Mouse (Mus musculus) hindbrain, embryonic 11.5 days (tissue): Measurements from ENCODE around the gene Erf. TPM values are rescaled to one million over a fixed set of nuclear protein-coding genes. Genes with fewer than 3 reads are reported as not detected.

Source experiments
- ATAC-seq: fragments of 200-750 bp; cut with Nextera tagmentation; 2 replicates; pipeline ENCODE4 v1.8.0; 2017; ENCODE audit warnings: mild to moderate bottlenecking, moderate TSS enrichment, moderate library complexity; ENCODE audit not compliant: low FRiP score
- DNase-seq: peaks from one replicate; pipeline ENCODE4 v3.0.0-alpha.2; 2015; ENCODE audit warnings: low spot score
- H3K27ac ChIP-seq: fragments of 300-500 bp; sonication (generic); 2 replicates; pipeline ENCODE4 v1.5.1; 2014; ENCODE audit warnings: mild to moderate bottlenecking, low read depth, low read length
- H3K27me3 ChIP-seq: fragments of 300-500 bp; sonication (generic); 2 replicates; pipeline ENCODE4 v1.6.1; 2014; ENCODE audit warnings: mild to moderate bottlenecking, low read length, moderate library complexity, mixed read lengths; ENCODE audit not compliant: control insufficient read depth, insufficient read depth
- H3K36me3 ChIP-seq: fragments of 300-500 bp; sonication (generic); 2 replicates; pipeline ENCODE4 v1.6.1; 2014; ENCODE audit warnings: mild to moderate bottlenecking, low read length, moderate library complexity, mixed read lengths; ENCODE audit not compliant: control insufficient read depth, insufficient read depth
- H3K4me1 ChIP-seq: fragments of 300-500 bp; sonication (generic); replicated peaks from 2 replicates; pipeline ENCODE4 v1.6.1; 2014; ENCODE audit warnings: low read length, mixed read lengths; ENCODE audit not compliant: control insufficient read depth, insufficient read depth
- H3K4me2 ChIP-seq: fragments of 300-500 bp; sonication (generic); replicated peaks from 2 replicates; pipeline ENCODE4 v1.6.1; 2014; ENCODE audit warnings: mild to moderate bottlenecking, low read depth, low read length
- H3K4me3 ChIP-seq: fragments of 300-500 bp; sonication (generic); 2 replicates; pipeline ENCODE4 v1.5.1; 2014; ENCODE audit warnings: low read depth, low read length
- H3K9ac ChIP-seq: fragments of 300-500 bp; sonication (generic); 2 replicates; pipeline ENCODE4 v1.6.1; 2014; ENCODE audit warnings: low read depth, low read length
- H3K9me3 ChIP-seq: fragments of 300-500 bp; sonication (generic); 2 replicates; pipeline ENCODE4 v1.6.1; 2016; ENCODE audit warnings: low read length; ENCODE audit not compliant: control insufficient read depth
- WGBS: fragments of 180-500 bp; shearing (Covaris S2); extraction: QIAGEN DNeasy Blood & Tissue Kit; methylation state at CpG from one replicate; pipeline ENCODE4 v1.1.7; 2014; 5-methylcytosine and 5-hydroxymethylcytosine counted together
- polyA plus RNA-seq: library from polyadenylated mRNA; unstranded; fragments of >200 nt; fragmentation: Nextera tagmentation; extraction: Ambion mirVana; gene quantifications from 2 replicates; pipeline ENCODE4 v1.2.1, GENCODE M21; 2014

The Erf gene
- polyA plus RNA-seq, 1 experiment from 2014 or later, result 14.2 TPM

DNA sequence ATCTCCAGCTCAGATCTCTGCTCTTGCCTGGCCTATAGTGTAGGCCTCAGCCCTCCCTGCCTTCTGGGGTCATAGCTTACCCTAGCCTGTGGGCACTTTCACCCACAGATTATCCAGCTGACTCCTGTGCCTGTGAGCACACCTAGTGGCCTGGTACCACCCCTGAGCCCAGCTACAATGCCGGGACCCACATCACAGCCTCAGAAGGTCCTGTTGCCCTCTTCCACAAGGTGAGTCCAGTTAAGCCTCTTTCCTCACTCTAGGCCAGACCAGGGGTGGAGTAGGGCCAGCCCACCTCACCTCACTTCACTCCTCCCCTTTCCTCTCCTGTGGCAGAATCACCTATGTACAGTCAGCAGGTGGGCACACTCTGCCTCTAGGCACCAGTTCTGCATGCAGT is 39.9 kb upstream of the Erf start:
- peaks cover 42% of the 10 kb centered on the region for H3K36me3 ChIP-seq
- H3K27ac ChIP-seq, result no peak overlapping the region
- WGBS, result 95% methylated on average over 1 of the region's 1 CpGs
- ATAC-seq (no peak), DNase-seq (no peak)
- no peak overlapping the region for H3K9ac ChIP-seq
- no peaks in the 10 kb centered on the region for H3K9me3 ChIP-seq
- no peaks in the 10 kb centered on the region for H3K4me1 ChIP-seq
- no peak overlapping the region for H3K4me2 ChIP-seq
- H3K4me3 ChIP-seq, result no peak overlapping the region
- H3K27me3 ChIP-seq, result no peaks in the 10 kb centered on the region

DNA sequence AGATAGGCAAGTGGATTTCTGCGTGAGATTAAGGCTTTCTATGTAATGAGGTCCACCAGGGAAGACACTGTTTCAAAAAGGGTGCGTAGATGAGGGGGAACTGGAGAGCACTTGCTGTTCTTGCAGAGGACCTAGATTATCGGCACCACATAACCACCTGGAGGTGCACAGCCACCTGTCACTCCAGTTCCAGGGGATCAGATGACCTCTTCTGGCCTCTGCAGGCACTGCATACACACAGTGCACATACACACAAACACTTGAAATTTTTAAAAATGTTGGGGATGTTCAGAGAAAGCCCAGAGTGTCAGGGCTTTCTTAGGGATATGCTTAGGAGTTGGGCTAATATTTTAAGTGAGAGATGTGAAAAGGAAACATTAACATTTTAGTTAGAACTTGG is 39.4 kb upstream of the Erf start:
- peaks cover under 1% of the 10 kb centered on the region; the same call in 1 of the 2 replicates for H3K4me1 ChIP-seq
- 95% methylated on average over 3 of the region's 3 CpGs for WGBS
- H3K9ac ChIP-seq, result no peak overlapping the region
- H3K4me3 ChIP-seq, result no peak overlapping the region
- H3K27me3 ChIP-seq, result no peaks in the 10 kb centered on the region
- ATAC-seq, result no peak
- H3K36me3 ChIP-seq, result peaks cover 42% of the 10 kb centered on the region
- no peaks in the 10 kb centered on the region for H3K9me3 ChIP-seq
- no peak overlapping the region for H3K4me2 ChIP-seq
- DNase-seq, result no peak
- no peak overlapping the region for H3K27ac ChIP-seq

DNA sequence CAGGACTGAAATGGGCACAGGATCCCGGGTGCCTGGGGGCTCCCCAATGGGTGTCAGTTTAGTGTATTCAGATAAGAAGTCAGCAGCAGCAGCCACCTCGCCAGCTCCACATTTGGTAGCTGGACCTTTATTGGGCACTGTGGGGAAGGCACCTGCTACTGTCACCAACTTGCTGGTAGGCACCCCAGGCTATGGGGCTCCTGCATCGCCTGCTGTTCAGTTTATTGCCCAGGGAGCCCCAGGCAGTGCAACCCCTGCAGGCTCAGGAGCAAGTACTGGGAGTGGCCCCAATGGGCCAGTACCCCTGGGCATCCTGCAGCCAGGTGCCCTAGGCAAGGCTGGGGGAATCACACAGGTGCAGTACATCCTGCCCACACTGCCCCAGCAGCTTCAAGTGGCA is 38.2 kb upstream of the Erf start:
- Histone ChIP-seq H3K4me2 (no peak overlapping the region), H3K36me3 (peaks cover 42% of the 10 kb centered on the region), H3K9ac (no peak overlapping the region), H3K4me1 (peaks cover 11% of the 10 kb centered on the region), H3K4me3 (no peak overlapping the region), H3K27ac (no peak overlapping the region), H3K27me3 (no peaks in the 10 kb centered on the region), H3K9me3 (no peaks in the 10 kb centered on the region)
- 96% methylated on average over 3 of the region's 3 CpGs for WGBS
- ATAC-seq (no peak), DNase-seq (no peak)

DNA sequence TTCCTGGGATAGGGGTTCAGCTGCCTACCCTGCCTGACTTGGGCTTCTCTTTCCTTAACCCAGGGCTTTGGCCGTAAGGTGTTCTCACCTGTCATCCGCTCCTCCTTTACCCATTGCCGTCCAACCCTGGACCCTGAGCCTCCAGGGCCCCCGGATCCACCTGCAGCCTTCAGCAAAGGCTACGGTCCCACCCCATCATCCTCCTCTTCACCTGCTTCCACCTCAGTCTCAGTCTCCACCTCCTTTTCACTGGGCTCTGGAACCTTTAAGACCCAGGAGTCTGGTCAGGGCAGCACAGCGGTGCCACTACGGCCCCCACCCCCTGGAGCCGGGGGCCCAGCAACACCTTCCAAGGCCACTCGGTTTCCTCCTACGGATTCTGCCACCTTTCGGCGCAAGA is 37.5 kb upstream of the Erf start:
- no peak overlapping the region for H3K4me2 ChIP-seq
- DNase-seq (no peak), ATAC-seq (no peak)
- no peak overlapping the region for H3K4me3 ChIP-seq
- no peak overlapping the region for H3K27ac ChIP-seq
- H3K27me3 ChIP-seq, result no peaks in the 10 kb centered on the region
- WGBS, result 99% methylated on average over 12 of the region's 12 CpGs
- H3K4me1 ChIP-seq, result peaks cover 17% of the 10 kb centered on the region
- H3K9me3 ChIP-seq, result no peaks in the 10 kb centered on the region
- H3K9ac ChIP-seq, result no peak overlapping the region
- peaks cover 38% of the 10 kb centered on the region for H3K36me3 ChIP-seq

DNA sequence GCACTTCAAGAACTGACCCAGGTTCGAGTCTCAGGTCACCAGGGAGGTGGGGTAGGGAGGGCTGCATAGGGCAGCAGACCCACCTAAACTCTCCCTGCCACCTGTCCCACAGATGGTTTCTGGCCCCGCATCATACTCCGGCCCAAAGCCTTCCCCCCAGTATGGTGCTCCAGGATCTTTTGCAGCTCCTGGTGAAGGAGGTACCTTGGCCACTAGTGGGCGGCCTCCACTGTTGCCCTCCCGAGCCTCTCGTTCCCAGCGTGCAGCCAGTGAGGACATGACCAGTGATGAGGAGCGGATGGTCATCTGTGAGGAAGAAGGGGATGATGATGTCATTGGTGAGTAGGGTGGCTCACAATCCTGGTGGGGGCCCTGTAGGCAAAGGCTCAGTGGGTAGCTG is 36.4 kb upstream of the Erf start:
- Histone ChIP-seq H3K4me1 (peaks cover 17% of the 10 kb centered on the region), H3K4me3 (no peak overlapping the region), H3K27ac (no peak overlapping the region), H3K4me2 (no peak overlapping the region), H3K9me3 (no peaks in the 10 kb centered on the region), H3K36me3 (peaks cover 32% of the 10 kb centered on the region), H3K9ac (no peak overlapping the region), H3K27me3 (no peaks in the 10 kb centered on the region)
- no peak for ATAC-seq
- no peak for DNase-seq
- 80% methylated on average over 8 of the region's 8 CpGs for WGBS

DNA sequence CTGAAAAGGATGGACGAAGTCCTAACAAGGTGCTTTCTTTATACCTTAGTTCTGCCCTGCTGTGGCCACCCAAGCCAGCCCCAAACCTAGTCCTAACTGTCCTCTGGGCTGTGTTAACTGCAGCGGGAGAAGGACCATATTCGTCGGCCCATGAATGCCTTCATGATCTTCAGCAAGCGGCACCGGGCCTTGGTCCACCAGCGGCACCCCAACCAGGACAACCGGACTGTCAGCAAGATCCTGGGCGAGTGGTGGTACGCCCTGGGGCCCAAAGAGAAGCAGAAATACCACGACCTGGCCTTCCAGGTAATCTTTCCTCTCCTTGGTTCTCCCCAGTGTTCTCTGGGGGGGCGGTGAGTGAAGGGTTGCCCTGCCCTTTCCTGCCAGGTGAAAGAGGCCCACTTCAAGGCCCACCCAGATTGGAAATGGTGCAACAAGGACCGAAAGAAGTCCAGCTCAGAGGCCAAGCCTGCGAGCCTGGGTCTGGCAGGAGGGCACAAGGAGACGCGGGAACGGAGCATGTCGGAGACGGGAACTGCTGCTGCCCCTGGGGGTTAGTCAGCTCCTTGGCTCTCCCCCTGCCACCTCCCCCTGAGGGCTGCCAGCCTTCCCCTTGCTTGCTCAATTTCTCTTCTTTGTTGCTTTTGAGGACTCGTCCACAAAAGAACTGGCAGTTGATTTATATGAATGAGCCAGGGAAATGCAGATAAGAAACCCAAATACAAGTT is 35.1 kb upstream of the Erf start:
- ATAC-seq (no peak), DNase-seq (no peak)
- no peak overlapping the region for H3K4me3 ChIP-seq
- 93% methylated on average over 20 of the region's 20 CpGs for WGBS
- H3K27ac ChIP-seq, result no peak overlapping the region
- no peaks in the 10 kb centered on the region for H3K9me3 ChIP-seq
- no peak overlapping the region for H3K4me2 ChIP-seq
- H3K4me1 ChIP-seq, result peaks cover 23% of the 10 kb centered on the region
- H3K9ac ChIP-seq, result no peak overlapping the region
- no peaks in the 10 kb centered on the region for H3K27me3 ChIP-seq
- peaks cover 31% of the 10 kb centered on the region for H3K36me3 ChIP-seq

DNA sequence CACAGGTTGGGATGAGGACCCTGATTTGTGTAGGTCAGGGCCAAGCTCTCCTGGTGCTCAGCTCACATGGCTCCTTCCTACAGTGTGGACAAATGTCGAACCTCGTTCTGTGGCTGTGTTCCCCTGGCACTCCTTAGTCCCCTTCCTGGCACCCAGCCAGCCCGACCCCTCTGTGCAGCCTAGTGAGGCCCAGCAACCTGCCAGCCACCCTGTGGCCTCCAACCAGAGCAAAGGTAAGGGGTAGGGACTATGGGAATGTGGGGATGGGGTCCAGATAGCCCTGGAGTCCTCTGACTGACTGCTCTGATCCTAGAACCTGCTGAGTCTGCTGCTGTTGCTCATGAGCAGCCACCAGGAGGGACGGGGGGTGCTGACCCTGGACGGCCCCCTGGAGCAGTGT is 34.2 kb upstream of the Erf start:
- H3K4me3 ChIP-seq, result no peak overlapping the region
- no peak for DNase-seq
- peak overlapping the region; percentile 23 for H3K9ac ChIP-seq
- WGBS, result 88% methylated on average over 5 of the region's 5 CpGs
- no peak for ATAC-seq
- no peaks in the 10 kb centered on the region for H3K9me3 ChIP-seq
- peaks cover 32% of the 10 kb centered on the region for H3K4me1 ChIP-seq
- no peaks in the 10 kb centered on the region for H3K27me3 ChIP-seq
- peaks cover 22% of the 10 kb centered on the region for H3K36me3 ChIP-seq
- H3K4me2 ChIP-seq, result 0 out of 2 replicates have a peak overlapping the region, but pooled peaks have one; percentile 5
- H3K27ac ChIP-seq, result no peak overlapping the region

DNA sequence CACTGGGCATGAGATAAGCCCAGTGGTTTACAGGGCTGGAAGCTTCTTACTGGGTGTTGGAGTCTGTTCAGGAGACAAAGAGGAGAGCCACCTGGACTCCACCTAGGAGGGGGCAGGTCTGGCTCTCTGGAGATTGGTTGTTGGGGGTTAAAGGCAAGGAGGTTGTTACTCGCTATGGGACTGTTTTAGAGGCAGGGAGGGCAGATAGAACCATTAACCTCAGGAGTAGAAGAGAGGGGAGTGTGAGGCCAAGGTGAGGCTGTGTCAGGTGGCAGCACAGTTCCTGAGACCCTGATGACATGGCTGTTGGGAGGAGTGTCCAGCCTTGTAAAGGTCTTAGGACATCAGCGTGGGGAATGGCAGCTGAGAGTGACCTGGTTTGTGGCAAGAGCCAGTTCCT is 33.6 kb upstream of the Erf start:
- Histone ChIP-seq H3K27me3 (no peaks in the 10 kb centered on the region), H3K4me3 (peak overlapping the region; percentile 57), H3K9ac (peak overlapping the region; percentile 76), H3K4me2 (peak overlapping the region; percentile 79), H3K9me3 (no peaks in the 10 kb centered on the region), H3K36me3 (peaks cover 17% of the 10 kb centered on the region), H3K4me1 (peaks cover 33% of the 10 kb centered on the region), H3K27ac (no peak overlapping the region; the same call in 1 of the 2 replicates)
- WGBS, result 83% methylated on average over 2 of the region's 2 CpGs
- ATAC-seq (no peak), DNase-seq (no peak)

DNA sequence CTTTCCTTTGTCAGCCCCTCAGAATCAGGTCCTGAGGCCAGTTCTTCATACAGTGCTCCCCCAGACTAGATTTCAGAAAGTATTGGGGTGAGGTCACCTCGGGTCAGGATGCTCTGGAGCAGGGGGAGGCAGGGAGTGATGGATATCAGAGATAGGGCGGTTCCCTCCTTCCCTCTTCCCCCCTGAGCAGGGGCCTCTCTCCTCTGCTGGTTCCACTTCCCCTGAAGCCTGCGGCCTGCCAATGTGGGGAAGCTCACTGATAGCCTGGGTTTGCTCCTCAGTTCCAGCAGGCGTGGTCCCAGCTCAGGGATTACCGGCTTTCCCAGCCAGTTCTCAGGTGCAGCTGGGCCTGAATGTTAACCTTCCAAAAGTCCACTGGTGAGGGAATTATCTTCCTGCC is 33.1 kb upstream of the Erf start:
- Histone ChIP-seq H3K27ac (peak overlapping the region; percentile 97; the same call in 1 of the 2 replicates), H3K27me3 (no peaks in the 10 kb centered on the region), H3K36me3 (peaks cover 13% of the 10 kb centered on the region; the same call in 1 of the 2 replicates), H3K4me2 (peak overlapping the region; percentile 79), H3K9me3 (no peaks in the 10 kb centered on the region), H3K4me1 (peaks cover 33% of the 10 kb centered on the region), H3K9ac (peak overlapping the region; percentile 76), H3K4me3 (peak overlapping the region; percentile 57)
- ATAC-seq (no peak), DNase-seq (no peak)
- WGBS, result 28% methylated on average over 5 of the region's 5 CpGs
